16 mouse cellular contexts compared by ENCODE assay signal in genomic region chr17:71944020-71944419, GRCm38 (mm10).
"Had no signal": no experiment of that assay in that cellular context is flagged by ENCODE, and none has a peak within 500 bp of the region (broad histone marks: within the 10 kb centered on the region; RNA-seq: fewer than 3 reads in every experiment).

No protein-coding gene starts in this region.

- H3K27ac ChIP-seq: neural tube, embryonic 12.5 days; neural tube, embryonic 13.5 days; neural tube, embryonic 15.5 days; stomach, embryonic 15.5 days; stomach, postnatal 0 days had no signal

- H3K9me3 ChIP-seq: neural tube, embryonic 12.5 days; neural tube, embryonic 13.5 days; neural tube, embryonic 15.5 days; stomach, embryonic 15.5 days had no signal

- DNase-seq: retina, postnatal 1 day; right cerebral cortex, adult 18-20 months; right cerebral cortex, postnatal 14 days; right cerebral cortex, postnatal 25 days; spleen, adult 18-20 months; thymus, adult 18-20 months; thymus, adult 2 months; thymus, postnatal 14 days; thymus, postnatal 25 days; thymus, postnatal 36 days; thymus, postnatal 4 days had no signal

- H3K4me2 ChIP-seq: neural tube, embryonic 12.5 days; neural tube, embryonic 13.5 days; neural tube, embryonic 15.5 days; stomach, embryonic 15.5 days had no signal

- H3K4me3 ChIP-seq: neural tube, embryonic 12.5 days; neural tube, embryonic 13.5 days; neural tube, embryonic 15.5 days; stomach, embryonic 15.5 days had no signal

- H3K4me1 ChIP-seq: stomach, embryonic 15.5 days had no signal

- H3K36me3 ChIP-seq: neural tube, embryonic 12.5 days; neural tube, embryonic 13.5 days; neural tube, embryonic 15.5 days; stomach, embryonic 15.5 days had no signal

- H3K9ac ChIP-seq: neural tube, embryonic 12.5 days; neural tube, embryonic 13.5 days; neural tube, embryonic 15.5 days; stomach, embryonic 15.5 days had no signal

- H3K27me3 ChIP-seq: neural tube, embryonic 12.5 days; neural tube, embryonic 13.5 days; neural tube, embryonic 15.5 days; stomach, embryonic 15.5 days had no signal
